Mouse (Mus musculus) liver, adult 2 months (tissue): ENCODE data around the gene Spns1.

Source experiments
- CTCF ChIP-seq: fragments of 200-500 bp; IDR thresholded peaks from 2 replicates; pipeline ENCODE4 v1.5.1; 2011; ENCODE audit warnings: low read depth, low read length, control low read depth
- POLR2A ChIP-seq: fragments of 200-500 bp; IDR thresholded peaks from 2 replicates; pipeline ENCODE4 v1.6.1; 2011; ENCODE audit warnings: low read length, control low read depth; ENCODE audit not compliant: insufficient read depth; ENCODE audit errors: extremely low read depth

GRCm38 (mm10) chr7:126421756-126422155 is 44.5 kb upstream of the Spns1 start:
- TF ChIP-seq POLR2A = no peak
- TF ChIP-seq CTCF = no peak
